Mouse (Mus musculus) liver, adult (tissue): ENCODE measurements around the gene Bicdl2.

Source experiments
- GATA4 ChIP-seq: IDR thresholded peaks from 2 replicates; pipeline ENCODE4 v1.6.1; 2014; ENCODE audit warnings: mild to moderate bottlenecking, low read length; ENCODE audit not compliant: insufficient replicate concordance

Bicdl2 gene

DNA sequence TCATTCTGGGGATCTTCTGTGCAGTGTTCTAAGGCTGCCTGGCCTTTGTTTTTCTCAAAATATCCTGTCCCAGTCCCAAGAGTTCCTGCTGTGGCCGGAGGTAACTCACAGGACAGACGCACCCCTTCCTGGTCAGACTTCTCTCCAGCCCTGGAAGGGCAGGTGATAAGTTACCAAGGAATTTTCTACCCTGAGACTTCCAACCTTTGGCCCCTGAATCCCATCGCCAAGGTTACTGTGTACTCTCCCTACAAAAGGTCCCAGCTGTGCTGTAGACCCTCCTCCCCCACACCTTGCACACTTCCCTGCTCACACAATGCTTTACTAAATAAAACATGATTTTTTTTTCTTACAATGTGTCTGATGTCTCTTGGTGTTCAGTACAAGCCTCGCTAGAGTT is 21.8 kb downstream of the Bicdl2 start:
- TF ChIP-seq GATA4 = no peak

DNA sequence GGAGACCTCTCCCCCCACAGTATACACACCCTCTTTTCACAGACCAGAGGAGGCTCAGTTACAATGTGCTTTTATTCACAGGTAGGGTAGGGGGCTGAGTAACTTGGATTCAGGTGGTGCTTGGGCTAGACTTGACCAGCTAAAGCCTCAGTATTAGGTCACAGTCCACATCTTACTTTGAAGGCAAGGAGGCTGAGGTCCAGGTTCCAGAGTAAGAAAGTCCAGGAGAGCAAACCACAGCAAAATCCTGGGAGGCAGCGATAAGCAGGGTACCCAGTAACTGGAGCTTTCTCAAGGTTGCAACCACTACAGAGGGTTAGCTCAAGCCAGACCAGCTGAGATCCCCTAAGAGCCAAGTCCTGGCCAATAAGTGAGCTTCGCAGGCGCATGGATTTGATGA is 22.2 kb downstream of the Bicdl2 start:
- no peak for TF ChIP-seq GATA4

- TF ChIP-seq GATA4 = no peak
These were observed 22.9 kb downstream of the Bicdl2 start for GRCm38 (mm10) chr17:23683226-23683625.

- no peak for TF ChIP-seq GATA4
These were observed 23.8 kb downstream of the Bicdl2 start, which contains the start of gene Cldn9 for GRCm38 (mm10) chr17:23683856-23684672. Cldn9 (minus strand) TSS chr17:23684026.

DNA sequence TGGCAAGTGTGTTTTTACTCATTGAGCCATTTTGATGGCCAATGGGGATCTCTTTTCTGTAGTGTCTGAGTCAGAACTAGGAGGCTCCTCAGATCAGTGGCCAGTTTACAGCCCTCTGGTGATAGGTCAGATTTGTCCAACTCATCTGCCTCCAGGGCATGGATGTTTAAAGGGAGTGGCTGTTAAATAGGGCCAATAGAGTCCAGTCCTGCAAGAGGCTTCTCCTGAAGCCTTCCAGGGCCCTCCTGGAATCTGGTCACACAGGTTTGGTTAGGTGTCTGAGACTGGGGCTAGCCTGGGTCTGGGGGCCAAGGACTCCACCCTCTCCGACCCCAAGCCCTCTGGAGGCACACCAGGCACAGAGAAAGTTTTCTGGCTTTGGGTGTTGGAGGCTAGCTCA is 34.2 kb downstream of the Bicdl2 start:
- TF ChIP-seq GATA4 = no peak

GRCm38 (mm10) chr17:23695801-23696200 is 35.5 kb downstream of the Bicdl2 start:
- no peak for TF ChIP-seq GATA4

GRCm38 (mm10) chr17:23699131-23700077 is 39.1 kb downstream of the Bicdl2 start:
- TF ChIP-seq GATA4 = no peak

GRCm38 (mm10) chr17:23700079-23700478 is 39.8 kb downstream of the Bicdl2 start:
- no peak for TF ChIP-seq GATA4

DNA sequence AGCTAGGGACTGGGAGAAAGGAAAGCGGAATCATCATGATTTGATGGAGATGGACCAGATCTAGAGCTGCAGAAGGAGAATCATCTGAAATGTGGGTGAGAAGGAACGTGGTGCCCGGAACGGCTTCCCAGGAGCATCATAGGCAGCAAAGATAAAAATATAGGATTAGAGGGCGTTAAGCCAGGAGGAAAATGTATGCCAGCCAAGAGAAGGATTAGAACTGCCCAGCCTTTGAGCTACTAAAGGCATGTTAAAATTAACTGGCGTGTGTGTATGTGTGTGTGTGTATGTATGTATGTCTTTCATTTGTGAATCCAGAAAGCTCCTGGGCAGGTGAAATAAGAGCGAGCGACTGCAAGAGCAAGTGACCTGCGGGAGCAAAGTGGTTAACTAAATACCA is 43.0 kb downstream of the Bicdl2 start:
- TF ChIP-seq GATA4 = no peak

GRCm38 (mm10) chr17:23704741-23705140 is 44.4 kb downstream of the Bicdl2 start:
- TF ChIP-seq GATA4 = no peak

DNA sequence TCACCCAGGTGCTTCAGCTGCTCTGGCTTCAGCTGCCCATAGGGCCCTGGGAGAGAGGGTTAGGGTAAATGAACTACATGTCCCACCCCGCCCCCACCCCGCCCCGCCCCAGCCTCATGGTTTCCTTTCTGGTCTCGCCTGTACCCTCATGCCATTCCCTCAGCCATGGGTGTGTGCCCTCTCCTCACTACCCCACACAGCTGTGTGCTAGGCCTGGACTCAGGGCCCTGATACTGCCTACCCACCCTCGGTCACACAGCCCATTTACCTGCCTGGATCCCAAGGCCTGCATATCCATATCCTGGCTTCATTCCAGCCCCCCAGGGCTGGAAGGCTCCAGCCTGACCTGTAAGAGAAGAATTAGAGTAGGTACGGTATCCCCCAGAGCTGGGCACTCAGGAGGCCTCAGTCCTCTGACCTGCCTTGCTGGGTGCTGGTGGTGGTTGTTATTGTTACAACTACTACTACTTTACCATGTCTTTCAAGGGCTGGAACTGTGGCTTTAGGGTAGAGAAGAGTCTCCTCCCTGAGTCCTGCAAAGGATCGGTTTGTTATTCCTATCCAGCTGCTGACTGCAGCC is 45.3 kb downstream of the Bicdl2 start:
- no peak for TF ChIP-seq GATA4

DNA sequence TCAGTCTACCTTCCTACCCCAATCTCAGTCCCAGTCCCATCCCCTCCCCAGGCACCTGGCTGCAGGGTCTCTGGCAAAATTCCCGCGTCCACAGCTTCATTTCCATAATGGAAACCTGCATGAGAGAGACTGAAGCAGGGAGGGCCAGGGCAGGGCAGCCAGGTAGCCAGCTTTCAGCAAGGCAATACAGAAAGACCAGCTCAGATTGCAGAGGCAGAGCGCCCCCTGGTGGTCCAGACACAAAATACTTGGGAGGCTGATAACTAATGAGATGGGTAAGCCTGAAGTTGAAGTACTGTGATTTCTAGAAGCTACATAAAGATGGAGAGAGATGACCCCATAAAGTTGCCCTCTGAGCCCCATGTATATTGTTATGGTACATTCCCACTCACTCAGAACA is 45.9 kb downstream of the Bicdl2 start:
- no peak; the same call in 1 of the 2 replicates for TF ChIP-seq GATA4

DNA sequence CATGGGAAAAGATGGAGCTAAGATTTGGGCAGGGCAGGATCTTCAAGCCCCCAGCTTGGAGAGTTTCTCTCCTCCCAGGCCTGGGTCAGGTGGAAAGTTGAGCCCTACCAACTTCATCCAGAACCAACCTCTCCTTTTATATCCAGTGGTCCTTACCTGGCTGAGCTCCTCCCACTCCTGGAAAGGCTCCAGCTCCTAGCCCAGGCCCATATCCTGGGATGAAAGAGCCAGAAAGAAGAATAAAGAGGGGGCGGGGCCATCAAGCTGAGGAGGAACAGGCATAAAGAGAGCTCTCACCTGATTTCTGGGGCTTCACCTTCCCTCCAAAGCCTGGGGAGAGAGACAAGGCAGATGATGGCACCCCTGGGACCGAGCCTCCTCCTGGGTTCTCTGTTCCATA is 56.7 kb downstream of the Bicdl2 start:
- TF ChIP-seq GATA4 = no peak
